Mouse (Mus musculus) naive thymus-derived CD4-positive, alpha-beta T cell, adult 5 months (primary cell): Measurements from ENCODE around the gene A630010A05Rik. TPM values are rescaled to one million over a fixed set of nuclear protein-coding genes. Genes with fewer than 3 reads are reported as not detected.

Experiments used
- polyA plus RNA-seq: library from polyadenylated mRNA; unstranded; fragments of 100-300 nt; shearing (Covaris generic); gene quantifications from one replicate; pipeline ENCODE4 v1.2.1, GENCODE M21; 2017

Gene A630010A05Rik
- not detected for polyA plus RNA-seq

DNA sequence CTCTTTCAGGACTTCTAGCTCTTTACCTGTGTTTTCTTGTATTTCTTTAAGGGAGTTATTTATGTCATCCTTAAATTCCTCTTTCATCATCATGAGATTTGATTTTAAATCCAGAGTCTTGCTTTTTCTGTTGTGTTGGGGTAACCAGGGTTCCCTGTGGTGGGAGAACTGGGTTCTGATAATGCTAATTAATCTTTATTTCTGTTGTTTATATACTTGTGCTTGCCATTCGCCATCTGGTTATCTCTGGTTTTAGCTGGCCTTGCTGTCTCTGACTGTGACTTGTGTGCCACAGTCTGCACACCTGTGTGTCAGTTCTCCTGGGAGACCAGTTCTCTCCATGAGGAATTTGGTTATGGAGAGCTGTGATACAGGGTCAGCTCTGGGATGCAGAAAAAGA is at the start of gene A630010A05Rik:
Gene A630010A05Rik (plus strand): TSS at position 301 of the 400 bp plus-strand sequence.

Other genes with a start within 250 kb of the A630010A05Rik start
- gene Fopnl, start 244.9 kb upstream of the A630010A05Rik start, polyA plus RNA-seq: 81.3 TPM
- 31.6 TPM for gene Abcc1, start 200.8 kb upstream of the A630010A05Rik start, polyA plus RNA-seq